Mouse (Mus musculus): ENCODE measurements around the gene Rfng.

DNA sequence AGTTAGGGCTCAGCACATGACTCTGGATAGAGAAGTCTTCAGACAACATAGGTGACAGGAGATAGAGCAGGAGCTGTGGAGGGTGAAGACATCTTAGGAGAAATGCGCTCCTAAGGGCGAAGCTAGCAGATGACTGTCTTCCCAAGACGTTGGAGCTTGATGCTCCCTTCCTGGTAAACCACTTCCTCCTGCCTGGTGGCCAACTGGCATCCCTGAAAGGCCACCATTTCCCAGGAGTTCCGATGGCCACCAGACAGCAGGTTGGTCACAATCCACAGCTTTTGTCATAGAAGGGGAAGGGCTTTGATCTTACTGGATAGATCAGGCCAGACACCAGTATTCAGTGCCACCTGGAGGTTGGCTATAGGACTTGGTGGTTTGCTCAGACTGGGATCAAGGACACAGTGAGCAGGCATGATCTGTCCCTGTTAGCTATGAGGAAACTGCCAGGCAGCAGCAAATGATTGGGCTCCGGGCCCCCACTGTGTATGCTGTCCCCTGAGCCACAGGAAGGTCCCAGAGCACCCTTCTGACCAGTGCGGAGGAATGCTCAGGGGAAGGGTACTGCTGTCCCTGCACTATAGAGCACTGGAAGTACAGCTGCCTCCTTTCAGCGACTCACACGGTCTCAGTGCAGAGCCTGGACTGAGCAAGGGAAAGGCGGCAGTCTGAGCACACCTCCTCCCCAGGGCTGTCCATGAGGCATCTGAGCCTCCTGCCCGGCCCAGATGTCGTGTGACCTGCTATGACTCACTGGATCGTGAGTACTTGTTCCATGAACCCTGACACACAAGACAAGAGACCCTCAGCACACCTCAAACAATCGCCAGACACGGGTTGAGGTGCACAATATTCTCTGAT is 22.0 kb downstream of the Rfng start:
- no peak for TF ChIP-seq TAL1 (IDR thresholded peaks at IDR 0.05; ENCODE audit: low read length)
- no peak for TF ChIP-seq GATA1 (IDR thresholded peaks at IDR 0.05; ENCODE audit: low read length)
